Mouse (Mus musculus): ENCODE data around the gene Vdr.

Vdr gene

GRCm38 (mm10) chr15:97910530-97910929, at the start of gene Vdr:
Vdr (minus strand) TSS chr15:97910630.
- no peak for DNase-seq

DNA sequence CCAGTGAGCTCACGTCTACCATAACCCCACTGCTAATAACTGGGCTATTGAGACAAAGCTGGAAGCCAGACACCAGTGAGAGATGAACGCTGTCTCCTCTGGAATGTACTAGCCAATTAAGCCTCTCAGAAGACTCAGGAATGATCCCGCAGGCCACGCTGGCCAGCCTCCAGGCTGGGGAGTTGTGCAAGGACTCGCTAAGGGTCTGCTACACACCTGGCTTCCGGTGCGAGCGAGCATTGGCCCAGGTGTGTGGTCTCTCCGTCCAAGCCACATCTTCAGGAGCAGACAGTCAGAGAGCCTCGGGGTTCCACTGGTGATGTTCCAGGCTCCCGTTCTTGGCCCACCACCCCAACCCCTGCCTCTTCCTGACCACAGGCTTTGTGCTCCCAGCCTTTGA, 46.0 kb upstream of the Vdr start:
- no peak for DNase-seq

GRCm38 (mm10) chr15:97955742-97956141, 45.3 kb upstream of the Vdr start:
- DNase-seq, result no peak

DNA sequence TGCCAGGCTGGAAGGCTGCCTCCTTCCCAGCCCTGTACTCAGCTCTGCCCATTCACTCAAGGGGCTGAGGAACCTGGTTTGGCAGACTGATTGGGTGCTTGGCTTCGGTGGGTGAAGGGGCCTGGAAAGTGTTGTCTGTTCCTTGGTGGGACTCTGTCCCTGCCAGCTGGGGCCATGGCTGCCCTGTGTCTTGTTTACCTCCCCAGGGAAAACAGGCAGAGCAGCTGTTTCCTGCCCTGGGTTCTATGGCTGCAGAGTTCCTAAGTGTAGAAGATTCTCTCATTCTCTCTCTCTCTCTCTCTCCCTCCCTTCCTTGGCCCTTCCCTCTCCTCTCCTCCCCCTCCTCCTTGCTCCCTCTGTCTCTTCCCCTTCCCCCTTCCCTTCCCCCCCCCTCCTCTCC, 44.9 kb upstream of the Vdr start:
- no peak for DNase-seq

DNA sequence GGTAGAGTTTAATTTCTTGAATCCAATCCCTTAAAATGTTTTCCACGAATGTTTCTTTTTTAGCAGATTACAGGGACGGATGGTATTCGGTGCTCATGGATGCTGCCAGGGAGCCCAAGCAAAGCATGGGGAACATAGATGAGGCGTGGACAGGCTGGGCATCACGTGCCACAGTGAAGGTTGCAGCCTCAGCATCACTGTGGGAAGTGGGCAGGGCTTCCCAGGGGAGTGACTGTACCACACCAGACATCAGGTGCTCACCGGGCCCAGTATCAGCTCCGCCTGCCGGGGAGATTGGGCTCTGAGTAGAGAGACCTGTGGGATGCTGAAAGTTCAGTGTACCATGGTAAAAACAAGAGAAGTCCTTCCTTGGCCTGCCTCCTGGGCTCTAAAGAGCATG, 44.2 kb upstream of the Vdr start:
- DNase-seq, result no peak

DNA sequence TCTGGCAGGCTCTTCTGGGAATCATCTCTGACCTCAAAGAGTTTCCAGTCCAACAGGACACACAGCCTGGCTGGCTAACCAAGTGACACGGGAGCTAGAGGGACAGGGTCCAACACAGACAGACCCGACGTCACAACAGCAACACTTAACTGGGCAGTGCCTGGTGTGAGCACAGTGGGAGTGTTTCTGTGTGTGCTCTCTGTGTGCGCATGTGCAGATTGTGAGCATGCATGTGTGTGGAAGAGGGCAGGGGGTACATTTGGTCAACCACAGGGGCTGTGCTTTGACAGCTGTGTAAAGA, 42.4 kb upstream of the Vdr start:
- DNase-seq, result no peak

GRCm38 (mm10) chr15:97952137-97952888, 41.9 kb upstream of the Vdr start:
- DNase-seq, result peak; percentile 55

GRCm38 (mm10) chr15:97950240-97950639, 39.8 kb upstream of the Vdr start:
- DNase-seq, result no peak

- DNase-seq, result no peak
Measured at GRCm38 (mm10) chr15:97949706-97950105, 39.3 kb upstream of the Vdr start.

- DNase-seq, result no peak
Measured at GRCm38 (mm10) chr15:97948720-97949119, 38.3 kb upstream of the Vdr start.

DNA sequence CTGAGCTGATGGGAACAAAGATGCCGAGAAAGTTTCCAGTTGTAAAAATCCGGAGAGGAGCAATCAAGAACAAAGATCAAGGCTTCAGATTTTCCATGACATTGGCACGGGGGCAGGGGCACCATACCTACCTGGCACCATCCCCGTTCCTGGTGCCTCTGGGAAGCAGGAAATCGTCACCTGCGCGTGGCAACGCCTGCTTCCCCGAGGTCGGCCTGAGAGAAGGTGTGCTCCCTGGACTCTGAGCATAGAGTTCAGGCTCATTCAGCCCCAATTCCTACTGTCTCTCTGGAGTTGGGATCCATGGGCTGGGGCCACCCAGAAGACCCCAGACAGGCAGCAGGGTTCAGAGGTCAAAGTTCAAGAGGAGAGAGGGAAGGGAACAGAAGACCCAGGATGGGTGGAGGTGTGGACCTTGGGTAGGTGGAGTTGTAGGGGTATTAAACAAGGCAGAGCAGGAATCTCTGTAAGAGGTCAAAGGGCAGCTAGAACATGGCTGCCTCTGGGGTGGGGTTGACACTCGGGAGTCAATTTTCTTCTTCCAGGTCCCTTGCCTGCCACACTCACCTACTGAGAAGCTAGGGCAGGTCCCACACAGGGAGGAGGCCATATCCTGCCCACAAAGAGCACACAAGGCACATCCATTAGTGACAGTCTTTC, 35.4 kb upstream of the Vdr start:
- DNase-seq, result no peak

GRCm38 (mm10) chr15:97944919-97945574, 34.6 kb upstream of the Vdr start:
- DNase-seq, result no peak

DNA sequence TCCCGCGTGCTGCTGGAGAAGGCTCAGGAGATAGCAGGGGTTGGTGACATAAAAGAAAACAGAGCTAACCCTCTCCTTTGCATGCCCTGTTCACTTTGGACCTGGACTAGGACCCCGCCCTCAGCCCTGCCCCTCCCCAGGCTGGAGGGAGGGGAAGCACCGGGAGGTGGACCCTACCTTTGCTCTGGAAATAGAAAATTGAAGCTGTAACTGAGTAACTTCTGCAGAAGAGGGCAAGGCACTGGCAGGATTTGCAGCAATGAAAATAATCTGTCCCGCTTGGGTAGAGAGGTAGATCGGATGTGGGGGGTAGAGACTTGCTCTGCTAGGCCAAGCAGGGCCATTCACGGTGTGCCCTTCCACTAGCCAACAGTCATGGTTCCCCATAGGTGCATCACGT, 32.9 kb upstream of the Vdr start:
- DNase-seq, result no peak

GRCm38 (mm10) chr15:97942538-97942937, 32.1 kb upstream of the Vdr start:
- no peak for DNase-seq

GRCm38 (mm10) chr15:97941306-97941705, 30.9 kb upstream of the Vdr start:
- DNase-seq, result no peak

GRCm38 (mm10) chr15:97940088-97940487, 29.7 kb upstream of the Vdr start:
- DNase-seq, result no peak

- DNase-seq, result no peak
Measured at GRCm38 (mm10) chr15:97938580-97938979, 28.1 kb upstream of the Vdr start.

GRCm38 (mm10) chr15:97932441-97932840, 22.0 kb upstream of the Vdr start:
- DNase-seq, result no peak

DNA sequence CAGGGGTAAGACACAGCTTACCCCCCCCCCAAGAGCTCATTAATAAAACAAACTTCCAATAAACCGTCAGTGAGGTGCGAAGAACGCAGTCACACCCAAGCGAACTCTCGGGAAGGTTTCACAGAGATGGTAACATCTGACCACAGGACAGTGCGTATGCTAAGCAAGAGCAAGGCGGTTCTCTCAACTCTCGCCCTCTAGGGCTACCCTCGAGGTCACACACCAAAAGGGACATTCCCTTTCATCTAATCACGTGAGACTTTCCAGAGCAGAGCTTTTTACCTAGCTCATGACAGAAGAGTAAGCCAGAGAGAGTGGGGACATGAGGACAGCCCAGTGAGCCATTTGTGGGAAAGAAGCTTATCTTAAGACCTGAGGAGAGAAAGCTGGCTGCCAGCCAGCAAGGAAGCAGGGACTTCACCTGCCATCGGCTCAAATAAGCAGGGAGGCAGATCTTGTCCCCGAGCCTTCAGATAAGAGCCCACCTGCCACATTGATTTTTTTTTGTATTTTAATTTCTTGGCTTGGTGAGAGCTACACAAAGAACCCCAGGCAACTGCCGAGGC, 18.9 kb upstream of the Vdr start:
- no peak for DNase-seq

DNA sequence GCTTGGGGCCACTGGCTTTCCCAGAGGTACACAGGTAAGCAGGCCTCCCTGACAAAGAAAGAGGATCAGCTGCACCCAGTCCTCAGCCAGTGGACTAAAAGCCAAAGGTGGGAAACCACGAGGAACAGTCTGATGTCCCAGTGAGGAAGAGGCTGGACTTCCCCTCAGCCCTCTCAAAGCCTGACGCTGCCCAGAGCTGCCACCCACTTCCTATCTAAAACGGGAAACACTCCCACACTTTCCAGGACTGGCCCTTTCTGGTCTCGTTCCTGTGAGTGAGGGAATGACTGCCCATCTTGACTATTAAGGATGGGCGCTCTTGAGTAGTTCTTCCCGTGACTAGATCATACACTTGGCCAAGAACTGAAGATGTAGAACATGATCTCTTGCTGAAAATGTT, 17.4 kb upstream of the Vdr start:
- DNase-seq, result no peak

- DNase-seq, result no peak
Measured at GRCm38 (mm10) chr15:97927018-97927417, 16.6 kb upstream of the Vdr start.

- no peak for DNase-seq
Measured at GRCm38 (mm10) chr15:97922421-97922820, 12.0 kb upstream of the Vdr start.

- DNase-seq, result no peak
Measured at GRCm38 (mm10) chr15:97921796-97922195, 11.4 kb upstream of the Vdr start.

GRCm38 (mm10) chr15:97920306-97920705, 9.9 kb upstream of the Vdr start:
- DNase-seq, result no peak
